Mouse (Mus musculus): ENCODE data around the gene Dag1.
A peak's percentile ranks its signal among the peaks of the same experiment; 100 is the strongest.
"Not testable (repeated sequence)": the region's sequence is repeated elsewhere in the genome, so short reads cannot be mapped to it uniquely, and the experiment has no call there.

The Dag1 gene

DNA sequence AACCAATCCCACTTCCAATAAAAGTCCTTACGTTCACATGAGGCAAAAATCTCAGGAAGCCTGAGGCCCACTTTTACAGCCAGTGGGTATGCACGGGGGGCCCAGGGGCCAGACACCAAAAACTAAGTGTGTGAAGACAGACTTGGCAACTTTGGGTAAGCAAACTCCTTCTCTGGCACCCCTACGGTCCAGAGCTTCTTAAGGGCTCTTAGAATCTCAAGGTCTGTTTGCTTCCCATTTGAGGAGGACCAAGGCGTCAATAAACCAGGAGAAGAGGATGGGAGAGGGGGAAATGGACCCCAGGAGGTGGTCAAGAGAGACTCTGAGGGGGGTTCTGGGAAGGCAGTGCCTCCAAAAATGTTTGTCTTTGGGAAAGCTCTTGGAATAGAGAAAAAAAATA is 9.7 kb upstream of the Dag1 start:
- DNase-seq = no peak

DNA sequence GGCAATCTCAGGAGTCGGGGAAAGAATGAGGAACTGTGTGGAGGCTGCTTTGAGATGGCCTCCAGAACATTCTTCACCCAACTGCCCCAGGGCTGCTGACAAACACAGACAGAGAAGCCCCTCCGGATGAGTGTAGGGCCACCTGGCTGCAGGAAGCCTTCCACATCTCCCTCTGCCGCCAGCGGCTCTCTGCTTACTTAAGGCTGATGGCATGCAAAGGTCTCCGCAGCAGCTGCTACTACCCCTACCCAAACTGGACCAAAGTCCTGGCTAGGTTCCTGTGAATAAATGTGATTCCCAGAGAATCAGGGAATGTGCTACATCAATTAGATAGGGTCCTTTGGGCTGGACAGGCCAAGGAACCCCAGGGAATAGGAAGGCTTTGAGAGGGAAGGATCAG is 8.9 kb upstream of the Dag1 start:
- no peak for DNase-seq

DNA sequence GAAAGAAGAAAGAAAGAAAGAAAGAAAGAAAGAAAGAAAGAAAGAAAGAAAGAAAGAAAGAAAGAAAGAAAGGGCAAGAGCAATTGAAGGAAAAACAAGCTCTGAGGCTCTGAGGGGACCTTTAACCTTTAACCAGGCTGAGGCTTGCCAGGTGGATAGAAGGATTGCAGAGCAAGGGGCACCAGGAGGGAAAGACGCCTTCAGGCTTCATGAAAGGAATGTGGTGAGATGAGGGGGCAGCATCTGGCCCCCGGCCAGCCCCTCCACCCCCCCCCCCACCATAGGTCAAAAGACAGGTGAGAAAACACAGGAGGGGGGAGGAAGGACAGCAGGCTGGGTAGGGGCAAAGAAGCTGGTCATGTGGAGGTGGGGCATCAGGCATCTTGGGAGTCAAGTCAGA is 8.2 kb upstream of the Dag1 start:
- no peak for DNase-seq

DNA sequence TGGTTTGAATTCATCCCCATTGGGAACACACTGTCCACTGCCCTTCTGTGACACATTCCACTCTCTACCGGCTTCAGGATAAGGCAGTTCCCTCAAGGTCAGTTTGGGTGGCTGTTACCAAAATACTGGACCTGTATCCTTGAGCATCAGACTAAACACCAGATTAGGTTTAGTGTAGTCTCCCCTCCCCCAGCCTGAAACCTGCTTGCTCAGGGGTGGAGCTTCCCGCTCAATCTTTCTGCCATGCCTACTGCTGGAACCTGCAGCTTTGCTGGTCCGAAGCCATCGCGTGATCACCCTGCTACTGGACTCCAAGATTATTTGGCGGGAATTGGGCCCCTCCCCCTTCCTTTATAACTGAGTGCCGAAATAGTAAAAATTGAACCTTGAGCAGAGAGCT is 4.9 kb upstream of the Dag1 start:
- DNase-seq = not testable (repeated sequence)

DNA sequence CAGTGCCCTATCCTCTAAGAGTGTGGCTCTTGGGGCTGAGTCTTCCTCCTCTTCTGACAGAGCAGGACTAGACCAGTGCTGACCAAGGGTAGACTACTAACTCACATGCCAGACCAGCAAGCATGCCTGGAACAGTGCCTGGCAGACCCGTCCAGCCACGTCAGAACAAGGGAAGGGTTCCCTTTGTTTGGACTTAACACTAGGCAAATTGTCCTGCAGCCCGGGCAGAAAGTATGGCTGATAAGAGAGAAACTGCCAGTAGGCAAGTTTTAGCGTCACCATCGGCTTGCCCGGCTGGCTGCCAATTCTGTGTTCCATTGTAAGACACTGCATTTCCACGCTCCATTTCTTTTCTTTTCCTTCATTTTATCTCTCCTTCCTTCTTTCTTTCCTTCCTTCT is 3.9 kb upstream of the Dag1 start:
- no peak for DNase-seq

DNA sequence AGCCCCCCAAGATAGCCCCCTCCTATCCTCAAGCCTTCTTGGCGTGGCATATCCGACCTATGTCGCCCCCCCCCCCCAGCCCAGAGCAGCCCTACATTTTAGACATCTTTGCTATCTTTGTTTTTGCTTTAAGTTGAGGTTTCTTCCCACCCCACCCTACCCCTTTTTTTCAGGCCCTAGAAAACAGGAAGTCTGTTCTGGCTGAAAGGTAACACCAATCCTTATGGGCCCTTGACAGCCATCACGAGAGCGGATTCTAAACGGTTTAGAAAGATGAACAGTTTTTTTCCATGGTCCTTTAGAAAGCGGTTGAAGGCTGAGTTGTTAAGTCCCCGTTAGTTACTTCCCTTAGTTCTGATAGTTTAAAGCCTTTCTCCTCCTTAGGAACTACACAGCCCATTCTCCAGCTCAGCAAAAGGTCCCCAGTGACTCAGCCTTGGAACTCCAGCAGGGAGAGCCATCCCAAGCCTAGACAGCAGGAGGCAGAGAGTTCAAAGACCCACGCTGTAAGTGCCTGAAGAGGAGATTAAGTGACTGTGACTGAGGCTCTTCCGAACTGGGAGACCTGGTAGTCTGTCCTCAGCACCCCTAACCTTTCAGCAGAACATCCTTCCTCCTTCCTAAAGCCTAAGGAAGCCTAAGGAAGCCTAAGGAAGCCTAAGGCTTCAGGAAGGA is 2.6 kb upstream of the Dag1 start:
- DNase-seq = no peak

DNA sequence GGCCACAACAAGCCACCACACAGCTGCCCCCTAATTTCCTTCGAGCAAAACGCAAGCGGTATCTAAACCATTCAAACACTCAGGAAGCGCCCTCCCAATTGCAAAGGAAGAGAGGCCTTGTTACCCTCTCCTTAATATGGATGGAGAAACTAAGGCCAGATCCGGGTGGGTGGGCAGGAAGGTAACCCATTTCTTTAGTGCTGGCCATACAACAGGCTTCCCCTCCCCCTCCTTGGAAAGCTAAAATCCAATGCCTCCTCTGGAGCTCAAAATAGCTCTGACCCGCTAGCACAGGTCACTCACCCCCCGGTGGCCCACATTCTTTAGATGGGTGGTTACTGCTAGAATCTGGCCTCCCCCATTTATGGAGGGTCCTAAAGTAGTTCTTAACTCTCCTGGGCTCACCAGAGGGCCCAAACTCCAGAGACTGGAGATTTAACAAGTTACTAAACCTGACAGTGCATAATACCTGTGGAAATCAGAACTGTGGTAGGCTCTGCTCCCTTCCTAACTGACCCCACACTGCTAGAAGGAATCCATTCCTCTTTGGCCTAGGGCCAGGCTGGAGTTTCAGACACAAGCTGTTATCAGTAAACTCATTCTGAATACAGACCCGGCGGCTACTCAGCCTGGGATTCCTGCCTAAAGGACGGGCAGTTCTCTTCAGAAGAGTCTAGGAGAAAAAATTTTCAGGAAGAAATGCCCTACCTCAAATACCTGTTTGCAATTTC is 598 bp upstream of the Dag1 start:
- DNase-seq = no peak

DNA sequence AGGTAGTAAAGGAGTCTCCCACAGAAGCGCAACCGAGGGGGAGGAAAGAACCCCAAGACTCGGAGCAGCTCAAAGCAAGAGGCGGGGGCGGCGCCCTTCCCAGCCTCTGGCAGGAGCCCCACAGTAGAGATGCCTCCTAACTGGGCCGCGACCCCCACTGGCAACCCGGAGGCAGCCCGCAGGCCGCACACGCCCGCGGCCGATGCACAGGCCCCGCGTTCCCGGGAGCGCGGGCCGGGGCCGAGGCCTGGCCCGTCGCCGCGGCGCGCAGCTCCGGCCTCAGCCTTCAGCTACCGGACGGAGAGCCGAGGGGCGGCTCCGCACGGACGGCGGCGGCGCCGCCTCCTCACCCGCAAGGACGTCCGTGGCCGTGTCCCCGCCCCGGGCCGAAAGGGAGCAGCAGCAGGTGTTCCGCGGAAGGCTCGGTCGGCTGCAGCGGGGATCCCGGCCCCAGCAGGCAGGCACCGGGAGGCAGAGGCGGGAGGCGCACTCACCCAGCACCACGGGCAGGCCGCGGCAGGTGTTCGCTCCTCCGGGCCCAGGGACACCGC is 552 bp downstream of the Dag1 start:
- DNase-seq = peak; percentile 37 to 68

DNA sequence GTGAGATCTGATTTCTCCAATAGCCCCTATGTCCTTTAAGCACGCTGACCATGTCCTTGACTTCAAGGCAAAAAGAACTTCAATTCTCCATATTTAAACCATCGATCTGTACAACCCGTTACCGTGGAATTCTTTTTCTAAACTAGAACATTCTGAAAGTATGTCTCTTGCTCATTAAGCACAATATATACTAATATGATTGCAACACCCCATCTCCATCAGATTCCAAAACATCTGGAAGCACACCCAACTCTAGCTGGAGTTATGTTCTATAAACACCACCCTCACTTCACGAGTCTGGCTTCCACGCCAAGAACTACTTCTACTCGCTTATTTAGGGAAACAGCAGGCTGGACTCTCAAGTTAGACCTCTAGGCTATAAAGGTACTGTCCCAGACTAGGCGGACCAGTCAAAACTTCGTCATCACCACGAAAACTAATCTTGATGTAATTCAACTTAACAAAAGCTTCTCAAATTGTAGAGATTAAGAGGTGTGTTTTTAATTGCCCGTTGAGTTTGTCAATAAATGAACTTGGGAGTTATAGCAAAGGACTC is 1.2 kb downstream of the Dag1 start:
- no peak for DNase-seq

DNA sequence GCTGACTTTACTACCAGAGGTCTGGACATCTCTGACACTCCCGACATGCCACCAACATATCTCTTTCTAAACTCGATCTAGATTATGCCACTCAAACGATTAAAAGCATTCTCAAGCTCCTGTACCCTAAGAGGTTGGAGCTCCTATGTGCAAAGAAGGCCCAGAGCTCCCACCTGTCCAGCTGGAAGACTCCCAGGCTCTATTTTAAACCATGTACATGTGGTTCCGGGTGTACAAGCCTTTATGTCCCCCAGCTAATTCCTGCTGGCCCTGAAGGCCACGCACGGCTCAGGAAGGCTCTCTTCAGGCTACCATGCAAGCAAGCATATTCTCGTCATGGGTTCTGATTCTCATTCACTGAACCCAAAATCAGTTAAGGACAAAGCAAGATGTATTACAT is 1.9 kb downstream of the Dag1 start:
- no peak for DNase-seq

DNA sequence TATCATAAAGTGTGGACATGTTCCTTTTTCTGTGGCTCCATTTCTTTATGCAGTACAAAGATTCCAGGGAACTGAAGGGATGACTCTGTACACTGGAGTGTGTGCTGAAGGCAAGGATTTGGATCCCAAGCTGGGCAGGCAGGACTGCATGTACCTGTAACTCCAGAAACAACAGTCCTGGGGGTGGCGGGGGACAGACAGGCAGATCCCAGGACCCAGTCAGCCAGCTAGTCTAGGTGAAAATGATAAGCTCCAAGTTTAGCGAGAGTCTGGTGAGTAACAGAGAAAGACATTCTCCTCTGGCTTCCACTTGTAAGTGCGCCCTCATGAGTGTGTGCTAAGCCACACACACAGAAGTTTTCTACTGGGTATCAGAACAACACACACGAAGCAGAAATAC is 3.2 kb downstream of the Dag1 start:
- no peak for DNase-seq

DNA sequence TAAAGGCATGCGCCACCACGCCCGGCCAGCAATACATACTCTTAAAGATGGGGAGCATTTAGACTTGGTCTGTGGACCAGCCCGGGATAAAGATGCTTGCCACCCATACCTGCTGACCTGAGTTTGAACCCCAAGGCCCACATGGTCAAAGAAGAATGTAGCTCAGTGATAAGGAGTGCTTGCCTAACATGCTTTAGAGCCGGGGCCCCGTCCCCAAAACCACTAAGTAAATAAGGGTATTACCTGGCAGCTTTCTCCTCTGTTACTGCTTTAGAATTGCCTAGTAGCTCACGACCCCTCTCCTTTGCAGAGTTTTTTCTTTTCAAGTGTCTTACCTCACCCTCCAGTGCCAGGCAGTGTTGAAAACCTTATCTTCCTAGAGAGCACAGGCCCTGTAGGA is 11.0 kb downstream of the Dag1 start:
- DNase-seq = no peak

DNA sequence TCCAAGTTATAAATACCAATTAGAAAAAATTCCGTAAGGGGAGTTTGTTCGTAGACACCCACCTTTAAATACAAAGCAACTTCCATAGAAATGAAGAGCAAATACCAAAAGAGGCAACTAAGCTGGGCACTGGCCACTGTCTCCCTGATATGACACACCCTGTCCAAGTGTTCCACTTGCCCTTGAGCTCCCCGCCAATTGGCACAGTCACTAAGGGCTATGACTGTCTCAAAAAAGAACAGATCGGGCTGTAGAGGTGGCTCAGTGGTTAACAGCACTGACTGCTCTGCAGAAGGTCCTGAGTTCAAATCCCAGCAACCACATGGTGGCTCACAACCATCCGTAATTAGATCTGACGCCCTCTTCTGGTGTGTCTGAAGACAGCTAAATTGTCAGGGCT is 11.9 kb downstream of the Dag1 start:
- DNase-seq = no peak

DNA sequence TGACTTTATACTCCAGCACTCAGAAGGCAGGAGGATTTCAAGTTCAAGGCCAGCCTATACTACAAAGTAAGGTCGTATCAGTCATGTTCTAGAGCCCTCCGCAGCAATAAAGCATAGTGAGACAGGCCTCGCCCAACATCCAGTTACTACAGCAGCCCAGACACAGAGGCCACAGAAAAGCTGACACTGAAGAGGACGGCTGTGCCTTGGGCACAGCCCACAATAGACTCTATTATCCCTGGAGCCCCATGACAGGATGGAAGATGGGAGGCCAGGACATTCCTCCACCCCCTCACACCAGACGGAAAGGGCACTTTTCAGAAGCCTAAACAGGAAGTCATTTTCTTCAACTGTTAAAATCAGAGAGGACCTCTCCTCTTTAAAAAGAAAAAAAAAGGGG is 14.8 kb downstream of the Dag1 start:
- DNase-seq = no peak

DNA sequence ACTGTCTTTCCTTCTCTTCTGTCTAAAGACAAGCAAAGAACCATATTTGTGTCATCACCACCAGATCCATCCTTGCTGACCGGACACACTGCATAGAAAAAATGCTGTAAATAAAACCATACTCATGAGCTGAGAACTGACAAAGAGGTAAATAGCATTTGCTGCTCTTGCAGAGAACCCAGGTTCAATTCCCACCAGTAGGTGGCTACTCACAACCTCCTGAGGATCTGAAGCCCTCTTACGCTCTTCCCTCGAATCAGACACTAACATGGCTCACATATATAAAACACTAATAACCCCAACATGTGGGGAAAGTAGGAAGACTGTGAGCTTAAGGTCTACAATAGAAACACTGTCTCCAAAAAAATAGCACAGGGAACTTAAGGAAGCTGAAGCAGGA is 18.8 kb downstream of the Dag1 start:
- no peak for DNase-seq

DNA sequence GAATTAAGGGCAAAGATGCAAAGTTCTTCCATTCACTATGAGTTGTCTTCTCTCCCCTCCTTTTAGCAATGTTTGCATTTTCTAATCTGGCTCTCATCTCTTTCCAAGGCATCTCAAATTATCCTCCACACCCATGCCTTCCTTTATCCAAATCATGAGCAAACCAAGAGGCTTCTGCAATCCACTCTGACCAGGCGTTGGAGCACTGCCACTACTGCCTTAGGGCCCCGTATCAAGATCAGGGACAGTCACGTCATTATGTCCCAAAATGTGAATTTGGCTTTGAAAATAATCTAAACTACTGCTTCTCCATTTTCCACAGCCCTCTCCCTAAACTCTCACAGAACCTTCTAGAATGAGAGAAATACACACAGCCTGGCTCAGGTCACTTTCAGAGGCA is 19.2 kb downstream of the Dag1 start:
- no peak for DNase-seq

DNA sequence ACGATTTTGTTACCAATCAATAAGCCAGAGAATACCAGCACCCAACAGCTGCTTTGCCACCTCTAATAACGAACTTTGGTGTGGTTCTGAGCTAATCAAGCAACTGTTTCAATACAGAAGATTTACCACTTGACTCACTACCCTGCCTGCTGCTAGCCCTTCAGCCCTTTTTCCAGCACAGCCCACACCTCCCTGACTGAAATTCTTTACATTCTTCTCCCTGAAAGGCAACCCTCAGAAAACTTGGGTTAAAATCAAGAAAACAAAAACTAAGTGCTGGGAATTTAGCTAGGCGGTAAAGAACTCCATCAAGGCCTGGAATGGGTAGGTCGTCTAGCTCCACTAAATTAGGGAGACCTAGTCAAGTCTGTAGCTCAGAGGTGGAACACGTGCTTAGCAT is 23.8 kb downstream of the Dag1 start:
- DNase-seq = no peak

DNA sequence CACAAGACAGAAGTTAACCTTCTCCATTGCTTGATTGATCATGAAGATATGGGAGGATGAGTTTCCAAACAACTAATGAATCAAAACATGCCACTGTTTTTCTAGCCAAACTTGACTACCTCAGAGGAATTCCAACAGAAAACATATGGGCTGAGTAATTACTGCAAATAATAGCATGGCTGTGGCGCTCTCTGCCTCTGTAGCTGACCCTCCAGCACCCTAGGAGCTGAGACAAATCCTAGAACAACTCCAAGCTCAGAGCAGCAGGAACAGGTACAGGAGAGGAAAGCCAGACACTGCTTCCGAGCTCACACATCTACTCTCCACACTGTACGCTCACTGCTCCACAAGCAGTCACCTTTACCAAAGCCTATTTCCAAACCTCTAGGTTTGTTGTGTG is 24.9 kb downstream of the Dag1 start:
- DNase-seq = no peak

DNA sequence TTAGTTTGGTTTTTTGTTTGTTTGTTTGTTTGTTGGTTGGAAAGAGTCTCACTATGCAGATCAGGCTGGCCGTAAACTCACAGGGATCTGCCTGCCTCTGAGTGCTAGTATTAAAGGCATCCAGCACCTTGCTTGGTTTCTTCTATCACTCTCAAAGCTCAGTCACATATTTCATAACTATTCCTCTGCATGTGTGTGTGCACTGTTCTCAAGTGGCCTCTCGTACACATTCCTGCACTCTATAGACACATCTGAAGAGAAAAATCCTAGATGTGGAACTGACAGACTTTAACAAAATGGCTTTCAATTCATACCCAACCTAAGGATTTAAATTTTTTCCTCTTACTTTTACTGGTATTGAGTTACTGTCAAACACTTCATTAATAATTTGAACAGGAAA is 25.4 kb downstream of the Dag1 start:
- no peak for DNase-seq

DNA sequence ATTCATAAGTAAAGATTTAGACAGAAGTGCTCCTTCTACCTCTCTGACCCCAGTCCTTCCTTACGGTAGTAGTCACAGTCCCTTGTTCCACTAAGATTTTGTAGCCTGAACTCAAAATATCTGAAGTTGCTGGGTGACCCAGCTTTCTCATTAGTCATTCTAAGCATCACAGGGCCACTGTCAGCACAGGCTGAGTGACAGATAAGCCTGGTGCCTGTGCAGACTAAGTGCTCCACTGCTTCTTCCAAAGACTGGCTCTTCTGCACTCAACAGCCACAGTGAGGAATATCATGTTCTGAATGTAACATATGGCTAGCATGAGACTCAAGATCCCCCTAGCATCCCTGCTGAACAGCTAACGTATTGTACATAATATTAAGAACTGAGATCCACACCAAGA is 29.1 kb downstream of the Dag1 start:
- DNase-seq = no peak

DNA sequence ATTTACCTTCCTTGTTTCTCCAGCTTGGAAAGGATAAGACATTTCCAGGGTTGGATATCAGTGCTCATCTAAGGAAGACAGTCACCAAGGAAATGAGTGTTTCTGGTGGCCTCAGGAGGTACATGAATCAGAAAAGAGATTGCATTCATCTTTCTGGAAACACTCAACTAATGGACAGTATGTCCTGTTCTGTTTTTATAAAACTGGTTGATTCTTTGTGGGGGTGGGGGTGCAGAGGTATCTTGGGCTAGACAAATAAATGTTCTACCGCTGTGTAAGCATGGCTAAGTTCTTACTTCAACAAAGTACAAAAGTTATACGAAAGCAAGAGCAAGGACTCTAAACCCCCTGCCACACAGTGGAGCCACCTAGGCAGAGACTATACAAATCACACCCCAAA is 30.9 kb downstream of the Dag1 start:
- no peak for DNase-seq

DNA sequence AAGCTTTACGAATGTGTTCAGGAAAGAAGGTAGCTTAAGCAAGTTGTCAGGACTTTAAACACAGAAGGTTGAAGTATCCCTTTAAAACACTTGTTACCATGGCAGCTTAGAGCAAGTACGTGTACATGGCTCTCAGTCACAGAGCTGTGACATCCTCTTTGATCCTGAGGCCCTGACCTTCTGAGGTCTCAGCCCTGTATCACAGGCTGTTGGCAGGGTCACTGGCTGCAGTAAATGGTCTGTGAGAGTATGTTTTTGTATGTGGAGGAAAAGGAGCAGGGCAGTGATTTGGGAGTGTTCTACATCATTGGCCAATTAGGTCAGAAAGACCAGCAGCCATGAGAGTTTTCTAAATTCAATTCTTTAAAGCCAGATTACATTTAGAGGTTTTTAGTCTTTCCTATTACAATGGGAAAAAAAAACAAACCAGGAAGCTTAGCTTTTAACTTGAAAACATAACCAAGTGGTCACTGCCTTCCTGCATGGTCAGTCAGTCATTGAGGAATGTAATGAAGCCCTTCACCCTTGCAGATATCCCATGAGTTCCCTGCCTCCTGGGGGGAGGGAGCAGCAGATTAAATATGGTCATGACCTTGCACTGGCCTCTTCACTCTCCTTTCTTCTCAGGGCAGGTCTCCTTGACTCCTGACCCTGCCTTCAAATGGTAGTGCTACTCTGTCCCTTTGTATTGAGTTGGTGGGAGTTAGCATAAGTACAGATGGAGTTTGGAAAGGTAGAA is 35.7 kb downstream of the Dag1 start:
- no peak for DNase-seq

DNA sequence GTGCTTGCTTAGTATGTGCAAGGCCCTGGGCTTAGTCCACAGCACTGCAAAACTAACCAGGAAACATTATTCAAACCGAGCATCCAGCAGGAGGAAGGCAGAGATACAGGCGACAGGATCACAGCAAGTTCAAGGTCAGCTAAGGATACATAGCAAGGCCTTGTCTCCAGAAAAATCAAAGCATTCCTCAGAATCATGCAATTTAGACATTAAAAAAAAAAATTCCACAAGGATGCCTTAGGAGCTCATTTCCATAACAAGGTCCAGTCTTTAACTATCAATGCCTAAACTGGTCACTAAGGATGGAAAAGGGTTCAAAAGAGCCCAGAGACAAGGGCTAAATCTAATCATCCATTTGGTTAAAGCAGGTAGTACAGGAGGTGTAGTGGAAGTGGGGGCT is 38.6 kb downstream of the Dag1 start:
- DNase-seq = no peak

DNA sequence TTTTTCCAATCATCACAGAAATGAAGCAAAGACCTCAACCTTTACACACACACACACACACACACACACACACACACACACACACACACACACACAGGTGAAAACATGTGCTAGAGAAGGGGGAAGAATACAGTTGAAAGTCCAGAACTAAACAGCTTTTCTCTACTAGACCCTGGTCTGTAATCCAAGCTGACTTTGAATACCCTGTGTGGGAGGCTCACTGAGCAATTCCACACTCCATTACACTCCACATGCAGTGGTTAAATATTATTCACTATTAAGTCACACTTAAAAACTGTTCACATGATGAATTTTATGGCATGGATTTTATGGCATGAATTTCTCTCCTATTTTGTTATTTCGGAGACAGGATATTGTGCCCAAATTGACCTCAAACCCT is 40.1 kb downstream of the Dag1 start:
- no peak for DNase-seq

All from thymus, adult 18-20 months (tissue).